Mouse (Mus musculus) forebrain, embryonic 14.5 days (tissue): ENCODE measurements around the gene Pdzd9. TPM values are rescaled to one million over a fixed set of nuclear protein-coding genes. Genes with fewer than 3 reads are reported as not detected.

Source experiments
- ATAC-seq: fragments of 200-750 bp; cut with Nextera tagmentation; 2 replicates; pipeline ENCODE4 v1.8.0; 2017; ENCODE audit warnings: mild to moderate bottlenecking, moderate library complexity
- DNase-seq: peaks from one replicate; pipeline ENCODE4 v3.0.0-alpha.2; 2015; ENCODE audit warnings: low spot score
- H3K27ac ChIP-seq: fragments of 300-500 bp; sonication (generic); 2 replicates; pipeline ENCODE4 v1.5.1; 2014; ENCODE audit warnings: low read depth, mild to moderate bottlenecking, control low read depth, low read length, moderate library complexity
- H3K27me3 ChIP-seq: fragments of 300-500 bp; sonication (generic); replicated peaks from 2 replicates; pipeline ENCODE4 v1.6.1; 2014; ENCODE audit warnings: low read length, control low read depth, mixed read lengths; ENCODE audit not compliant: control insufficient read depth, insufficient read depth
- H3K36me3 ChIP-seq: fragments of 300-500 bp; sonication (generic); 2 replicates; pipeline ENCODE4 v1.6.1; 2014; ENCODE audit warnings: low read length, control low read depth; ENCODE audit not compliant: control insufficient read depth, insufficient read depth
- H3K4me1 ChIP-seq: fragments of 300-500 bp; sonication (generic); 2 replicates; pipeline ENCODE4 v1.6.1; 2014; ENCODE audit warnings: antibody characterized with exemption, low read length, control low read depth; ENCODE audit not compliant: control insufficient read depth, insufficient read depth
- H3K4me2 ChIP-seq: fragments of 300-500 bp; sonication (generic); 2 replicates; pipeline ENCODE4 v1.6.1; 2014; ENCODE audit warnings: mild to moderate bottlenecking, control low read depth, low read length
- H3K4me3 ChIP-seq: fragments of 300-500 bp; sonication (generic); 2 replicates; pipeline ENCODE4 v1.5.1; 2014; ENCODE audit warnings: low read depth, low read length, control low read depth
- H3K9ac ChIP-seq: fragments of 300-500 bp; sonication (generic); 2 replicates; pipeline ENCODE4 v1.6.1; 2014; ENCODE audit warnings: mild to moderate bottlenecking, low read length, control low read depth, moderate library complexity
- H3K9me3 ChIP-seq: fragments of 300-500 bp; sonication (generic); replicated peaks from 2 replicates; pipeline ENCODE4 v1.6.1; 2016; ENCODE audit warnings: low read length, control low read depth, mixed read lengths; ENCODE audit not compliant: control insufficient read depth
- WGBS: fragments of 180-500 bp; shearing (Covaris S2); extraction: QIAGEN DNeasy Blood & Tissue Kit; methylation state at CpG from one replicate; pipeline ENCODE4 v1.1.7; 2014; 5-methylcytosine and 5-hydroxymethylcytosine counted together
- polyA plus RNA-seq: library from polyadenylated mRNA; unstranded; fragments of >200 nt; fragmentation: Nextera tagmentation; extraction: Ambion mirVana; gene quantifications from 2 replicates; pipeline ENCODE4 v1.2.1, GENCODE M21; 2014

Pdzd9 gene
- polyA plus RNA-seq, 1 experiment from 2014 or later = 0.08 TPM

DNA sequence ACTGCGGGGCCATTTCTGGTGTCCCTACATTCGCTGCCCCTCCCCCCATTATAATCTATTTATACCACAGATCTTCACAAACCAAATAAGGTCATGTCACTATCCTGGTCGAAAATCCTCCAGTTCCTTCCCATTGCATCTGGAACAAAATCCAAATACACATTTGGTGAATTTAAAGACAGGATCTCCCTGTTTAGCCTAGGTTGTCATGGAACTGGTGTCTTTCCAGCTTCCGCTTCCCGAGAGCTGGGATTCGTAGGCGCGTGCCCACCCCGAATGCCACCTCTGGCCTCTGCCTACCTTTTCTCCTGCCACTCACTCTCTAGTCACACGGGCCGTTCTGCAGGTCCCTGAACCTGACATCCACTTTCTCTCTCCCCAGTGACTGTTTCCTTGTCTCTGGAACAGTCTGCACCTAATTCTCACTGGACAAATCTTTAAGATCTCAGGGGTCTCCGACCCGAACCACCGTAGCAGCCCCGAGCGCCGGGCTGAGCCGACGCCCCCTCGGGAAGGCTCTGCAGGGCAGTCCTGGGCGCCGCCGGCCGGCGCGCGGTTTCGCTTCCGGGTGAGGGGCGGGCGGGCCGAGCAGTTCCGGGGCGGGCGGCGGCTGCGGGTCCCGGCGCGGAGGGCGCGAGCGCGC, 7.0 kb upstream of the Pdzd9 start, which contains the start of gene Mosmo:
Gene Mosmo, plus strand, starts transcription at position 618 of the 643 bp plus-strand sequence.
- H3K4me3 ChIP-seq = peak within 1 kb of the TSS; percentile 89

DNA sequence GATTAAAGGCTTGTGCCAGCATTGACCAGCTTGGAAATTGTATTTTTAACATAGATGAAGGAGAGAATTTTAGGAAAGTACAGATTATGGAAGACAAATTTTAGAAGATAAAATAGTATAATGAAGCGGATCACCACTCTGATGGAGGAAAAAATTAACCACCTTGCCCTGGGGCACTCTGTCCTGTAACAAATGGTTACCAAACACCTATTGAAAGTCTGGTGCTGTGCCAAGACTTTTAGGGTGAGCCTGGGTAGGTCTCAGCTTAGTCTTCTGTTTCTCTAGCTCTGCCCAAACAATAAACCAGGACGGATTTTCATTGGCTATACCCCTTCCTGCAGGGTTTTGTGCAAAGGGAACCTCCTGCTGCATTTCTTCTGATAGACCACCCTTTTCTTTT, 1.1 kb upstream of the Pdzd9 start:
- ATAC-seq (no peak), DNase-seq (no peak)
- no peak overlapping the region for H3K9ac ChIP-seq
- no peaks in the 10 kb centered on the region for H3K27me3 ChIP-seq
- 63% methylated on average over 2 of the region's 2 CpGs for WGBS
- no peak overlapping the region for H3K27ac ChIP-seq
- no peaks in the 10 kb centered on the region for H3K4me1 ChIP-seq
- no peak overlapping the region for H3K4me2 ChIP-seq
- no peak overlapping the region for H3K4me3 ChIP-seq
- H3K36me3 ChIP-seq = no peaks in the 10 kb centered on the region
- no peaks in the 10 kb centered on the region for H3K9me3 ChIP-seq

More for the DNA sequence above, 7.0 kb upstream of the Pdzd9 start, which contains the start of gene Mosmo:
- DNase-seq = peak; percentile 69
- H3K27me3 ChIP-seq = no peaks in the 10 kb centered on the region
- H3K36me3 ChIP-seq = no peaks in the 10 kb centered on the region
- peak within 1 kb of the TSS; percentile 80 for H3K4me2 ChIP-seq
- 1% methylated on average over 38 of the region's 44 CpGs for WGBS
- peaks cover 24% of the 10 kb centered on the region for H3K4me1 ChIP-seq
- no peaks in the 10 kb centered on the region for H3K9me3 ChIP-seq
- ATAC-seq = peak; percentile 97
- H3K9ac ChIP-seq = peak within 1 kb of the TSS; percentile 87
- peak within 1 kb of the TSS; percentile 35; the same call in 1 of the 2 replicates for H3K27ac ChIP-seq

DNA sequence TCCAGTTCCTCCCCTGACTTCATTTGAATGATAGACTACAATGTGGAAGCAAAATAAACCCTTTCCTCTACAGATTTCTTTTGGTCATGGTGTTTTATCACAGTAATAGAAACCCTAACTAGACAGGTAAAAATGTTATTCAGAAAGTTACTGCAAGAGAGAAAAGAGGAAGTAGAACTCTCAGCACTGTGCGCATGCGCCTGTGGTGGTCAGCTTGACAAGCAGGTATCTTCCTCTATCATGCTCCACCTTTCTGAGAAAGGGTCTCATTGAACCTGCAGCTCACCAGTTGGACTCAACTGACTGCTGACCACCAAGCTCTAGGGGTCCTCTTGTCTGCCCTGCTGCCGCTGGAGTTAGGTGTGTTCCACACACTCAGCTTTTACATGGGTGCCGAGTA, 8.1 kb downstream of the Pdzd9 start:
- WGBS = 97% methylated on average over 4 of the region's 4 CpGs
- Histone ChIP-seq H3K27me3 (no peaks in the 10 kb centered on the region), H3K4me2 (no peak overlapping the region)

DNA sequence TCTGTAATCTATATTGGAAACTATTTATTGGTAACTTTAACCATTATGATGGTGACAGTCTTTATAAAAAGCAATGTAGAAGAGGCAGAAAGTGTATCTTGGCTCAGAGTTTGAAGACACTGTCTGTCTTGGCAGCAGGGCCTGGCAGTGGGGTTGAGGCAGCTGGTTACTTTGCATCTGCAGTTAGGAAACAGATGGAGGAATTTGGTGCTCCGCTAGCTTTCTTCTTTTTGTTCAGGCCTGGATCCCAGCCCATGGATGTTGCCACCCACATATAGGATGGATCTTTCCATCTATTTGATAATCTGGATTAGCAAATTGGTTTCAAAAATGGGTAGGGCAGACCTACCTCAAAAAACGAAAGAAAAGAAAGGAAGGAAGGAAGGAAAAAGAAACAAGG, 22.3 kb downstream of the Pdzd9 start:
- H3K9ac ChIP-seq = no peak overlapping the region
- H3K4me3 ChIP-seq = no peak overlapping the region
- peaks cover 81% of the 10 kb centered on the region for H3K36me3 ChIP-seq
- no peaks in the 10 kb centered on the region for H3K9me3 ChIP-seq
- no peak overlapping the region for H3K27ac ChIP-seq
- no peaks in the 10 kb centered on the region for H3K27me3 ChIP-seq
- 81% methylated on average over 2 of the region's 2 CpGs for WGBS
- H3K4me2 ChIP-seq = no peak overlapping the region
- H3K4me1 ChIP-seq = no peaks in the 10 kb centered on the region
- DNase-seq (peak; percentile 70), ATAC-seq (no peak; the same call in 1 of the 2 replicates)

More for the DNA sequence above, 8.1 kb downstream of the Pdzd9 start:
- Histone ChIP-seq H3K9me3 (no peaks in the 10 kb centered on the region), H3K27ac (no peak overlapping the region), H3K9ac (no peak overlapping the region), H3K36me3 (peaks cover 33% of the 10 kb centered on the region), H3K4me3 (no peak overlapping the region), H3K4me1 (no peaks in the 10 kb centered on the region)
- no peak for ATAC-seq
- no peak for DNase-seq

DNA sequence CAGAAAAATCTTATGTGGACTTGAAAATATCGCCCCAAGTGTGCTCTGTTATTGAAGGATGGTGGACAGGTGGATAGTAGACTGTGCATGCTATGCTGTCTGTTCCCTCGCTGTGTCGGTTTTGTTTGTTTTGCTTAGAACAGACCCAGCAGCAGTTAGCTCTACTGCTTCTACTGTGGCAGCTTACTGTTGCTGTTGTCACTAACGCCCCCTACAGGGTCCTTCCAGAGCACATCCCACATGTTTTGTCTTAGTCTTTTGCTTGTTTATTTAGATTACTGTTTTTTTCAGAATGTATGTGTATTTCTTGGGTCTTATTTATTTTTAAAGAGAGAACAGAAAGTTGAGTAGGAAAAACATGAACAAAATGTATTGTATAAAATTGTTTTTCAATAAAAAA, 26.9 kb downstream of the Pdzd9 start:
- 72% methylated on average over 4 of the region's 4 CpGs for whole genome bisulfite sequencing
- H3K4me1 ChIP-seq = no peaks in the 10 kb centered on the region
- H3K4me2 ChIP-seq = no peak overlapping the region
- H3K9me3 ChIP-seq = no peaks in the 10 kb centered on the region
- no peak for ATAC-seq
- no peak overlapping the region for H3K9ac ChIP-seq
- peaks cover 74% of the 10 kb centered on the region for H3K36me3 ChIP-seq
- no peak overlapping the region for H3K27ac ChIP-seq
- no peak for DNase-seq
- no peak overlapping the region for H3K4me3 ChIP-seq
- H3K27me3 ChIP-seq = no peaks in the 10 kb centered on the region

DNA sequence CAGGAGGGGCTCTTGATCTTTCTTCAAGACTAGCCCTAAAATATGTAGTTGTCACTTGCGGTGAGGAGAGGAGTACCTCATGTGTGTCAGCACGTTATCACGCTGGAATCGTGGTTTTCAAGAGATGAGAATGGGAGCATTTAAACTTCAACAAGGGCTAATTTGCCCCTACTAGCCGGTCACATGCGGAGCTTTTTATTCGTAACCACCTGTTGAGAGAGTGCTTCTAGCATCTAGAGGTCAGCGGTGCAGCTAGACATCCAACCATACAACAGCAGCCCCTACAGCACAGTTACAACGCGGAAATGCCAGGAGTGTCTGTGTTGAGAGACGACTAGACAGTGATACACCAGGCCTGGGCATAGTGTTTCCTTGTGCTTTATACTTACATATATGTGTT, 34.3 kb downstream of the Pdzd9 start:
- Histone ChIP-seq H3K27ac (no peak overlapping the region), H3K27me3 (no peaks in the 10 kb centered on the region), H3K9me3 (no peaks in the 10 kb centered on the region), H3K4me3 (peak overlapping the region; percentile 97), H3K9ac (peak overlapping the region; percentile 96), H3K4me2 (peak overlapping the region; percentile 76), H3K36me3 (peaks cover 29% of the 10 kb centered on the region), H3K4me1 (peaks cover 15% of the 10 kb centered on the region; the same call in 1 of the 2 replicates)
- 1% methylated on average over 11 of the region's 11 CpGs for WGBS
- ATAC-seq (no peak), DNase-seq (no peak)

DNA sequence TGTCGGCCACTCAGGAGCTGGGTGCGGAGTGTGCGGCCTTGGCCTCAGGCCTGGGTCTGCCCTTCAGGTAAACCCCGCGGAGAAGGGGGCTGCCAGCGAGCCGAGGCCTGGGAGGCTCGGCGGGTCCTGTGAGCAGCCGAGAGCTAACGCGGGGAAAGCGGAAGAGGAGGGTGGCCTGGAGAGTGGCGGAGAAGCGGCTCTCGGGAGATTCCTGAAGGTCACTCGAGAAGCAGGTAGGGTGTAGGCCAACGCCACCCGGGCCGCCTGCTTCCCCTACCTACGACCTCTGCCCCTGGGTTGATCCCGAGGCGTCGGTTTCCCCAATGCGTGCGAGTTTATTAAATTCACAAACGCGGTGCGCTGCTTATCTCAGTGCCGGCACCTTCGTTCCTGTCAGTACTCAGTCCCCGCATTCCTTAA, 34.8 kb downstream of the Pdzd9 start:
- Histone ChIP-seq H3K4me2 (peak overlapping the region; percentile 76), H3K27ac (peak overlapping the region; percentile 82), H3K4me1 (peaks cover 15% of the 10 kb centered on the region; the same call in 1 of the 2 replicates), H3K9ac (peak overlapping the region; percentile 96), H3K9me3 (no peaks in the 10 kb centered on the region), H3K4me3 (peak overlapping the region; percentile 97), H3K27me3 (no peaks in the 10 kb centered on the region), H3K36me3 (peaks cover 25% of the 10 kb centered on the region)
- no peak for DNase-seq
- no peak; the same call in 1 of the 2 replicates for ATAC-seq
- under 1% methylated on average over 30 of the region's 32 CpGs for WGBS

DNA sequence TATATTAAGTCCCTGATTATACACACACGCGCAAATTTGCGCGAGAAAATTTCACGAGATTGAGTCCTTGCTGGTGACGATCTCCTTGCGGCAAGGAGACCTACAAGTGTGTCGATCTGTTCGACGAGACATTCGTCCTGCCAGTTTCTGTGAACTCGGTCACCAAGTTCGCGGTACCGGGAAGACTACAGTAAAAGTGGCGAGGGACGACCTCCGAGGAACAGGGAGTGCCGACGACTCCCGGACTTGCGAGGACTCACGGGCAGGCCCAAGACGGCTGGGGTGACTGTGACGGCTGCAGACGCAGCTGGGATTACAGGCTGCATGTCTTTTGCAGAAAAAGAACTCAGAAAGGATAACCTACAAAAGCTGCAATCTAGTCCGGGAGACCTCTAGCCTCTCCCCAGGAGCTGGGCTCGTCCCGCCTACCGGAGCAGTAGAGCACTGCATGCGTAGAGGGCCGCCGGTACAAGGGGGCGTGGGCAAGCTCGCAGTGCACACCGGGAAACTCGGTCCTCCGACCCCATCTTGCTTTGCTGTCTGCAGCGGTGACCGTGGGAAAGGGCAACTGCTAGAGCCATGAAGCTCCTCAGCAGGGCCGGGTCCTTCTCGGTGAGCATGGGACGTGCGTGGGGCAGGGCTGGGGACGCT, 35.3 kb downstream of the Pdzd9 start, which contains the start of gene Uqcrc2:
Gene Uqcrc2, plus strand, starts transcription at position 466 of the 651 bp plus-strand sequence.
- peak within 1 kb of the TSS; percentile 76 for H3K4me2 ChIP-seq
- WGBS = under 1% methylated on average over 44 of the region's 45 CpGs
- ATAC-seq = peak; percentile 99
- peak within 1 kb of the TSS; percentile 97 for H3K4me3 ChIP-seq
- peak within 1 kb of the TSS; percentile 96 for H3K9ac ChIP-seq
- peaks cover 20% of the 10 kb centered on the region for H3K36me3 ChIP-seq
- H3K4me1 ChIP-seq = peaks cover 15% of the 10 kb centered on the region; the same call in 1 of the 2 replicates
- peak within 1 kb of the TSS; percentile 82 for H3K27ac ChIP-seq
- DNase-seq = peak; percentile 95
- H3K27me3 ChIP-seq = no peaks in the 10 kb centered on the region
- no peaks in the 10 kb centered on the region for H3K9me3 ChIP-seq
